Mouse (Mus musculus) frontal cortex, postnatal 10 days (tissue): ENCODE measurements around the gene Dyrk1b.
A peak's percentile ranks its signal among the peaks of the same experiment; 100 is the strongest.
"Not testable (repeated sequence)": the region's sequence is repeated elsewhere in the genome, so short reads cannot be mapped to it uniquely, and the experiment has no call there.

Source experiments
- DNase-seq, 2 experiments: peaks; one replicate each; pipeline ENCODE4 v3.0.0; 2022; ENCODE audit warnings: low spot score in 2 of 2, mixed read lengths in 1 of 2

Gene Dyrk1b

DNA sequence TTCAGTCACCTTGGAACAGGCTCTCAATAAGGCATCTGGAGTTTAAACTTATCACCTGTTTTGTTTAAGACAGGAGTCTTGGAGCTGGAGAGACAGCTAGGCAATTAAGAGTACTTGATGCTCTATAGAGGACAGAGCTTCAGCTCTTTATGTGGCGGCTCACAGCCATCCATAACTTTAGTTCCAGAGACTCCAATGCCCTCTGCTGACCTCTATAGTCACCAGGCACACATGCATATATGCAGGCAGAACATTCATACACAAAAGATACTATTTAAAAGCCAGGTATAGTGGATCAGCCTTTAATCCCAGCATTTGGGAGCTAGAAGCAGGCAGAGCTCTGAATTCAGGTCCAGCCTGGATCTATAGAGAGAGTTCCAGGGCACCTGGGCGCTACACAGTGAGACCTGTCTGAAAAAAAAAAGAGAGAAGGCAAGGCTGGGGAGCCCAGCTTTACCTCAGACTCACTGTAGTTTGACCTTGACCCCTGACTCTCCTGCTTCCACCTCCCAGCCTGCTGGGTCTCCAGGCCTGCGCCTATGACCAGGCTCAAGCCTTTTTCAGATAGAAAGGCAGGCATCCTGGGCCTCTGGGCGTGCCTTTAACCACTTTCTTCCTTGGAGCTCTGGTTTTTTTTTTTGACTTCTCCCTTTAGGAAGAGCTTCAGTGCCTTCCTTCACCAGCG lies 16.3 kb downstream of the Dyrk1b start:
- DNase-seq = no peak

DNA sequence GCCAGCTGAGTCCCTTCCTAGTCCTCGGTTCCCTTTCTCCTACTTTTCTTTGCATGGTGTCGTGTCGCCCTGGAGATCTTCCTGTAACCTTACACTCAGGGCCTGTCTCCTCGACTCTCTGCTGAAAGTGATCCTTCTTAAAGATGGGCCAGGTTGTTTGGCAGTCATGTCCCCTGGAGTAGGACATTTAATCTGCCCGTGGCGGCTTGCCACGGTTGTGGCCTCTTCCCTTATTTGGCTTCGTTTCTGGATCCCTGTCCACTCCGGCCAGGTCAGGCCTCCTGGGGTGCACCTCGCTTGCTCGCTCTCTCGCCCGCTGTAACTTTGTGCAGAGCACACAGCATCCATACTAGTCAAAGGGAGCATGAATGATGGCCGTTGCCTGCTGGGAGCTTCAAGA lies 17.3 kb downstream of the Dyrk1b start:
- DNase-seq = no peak

DNA sequence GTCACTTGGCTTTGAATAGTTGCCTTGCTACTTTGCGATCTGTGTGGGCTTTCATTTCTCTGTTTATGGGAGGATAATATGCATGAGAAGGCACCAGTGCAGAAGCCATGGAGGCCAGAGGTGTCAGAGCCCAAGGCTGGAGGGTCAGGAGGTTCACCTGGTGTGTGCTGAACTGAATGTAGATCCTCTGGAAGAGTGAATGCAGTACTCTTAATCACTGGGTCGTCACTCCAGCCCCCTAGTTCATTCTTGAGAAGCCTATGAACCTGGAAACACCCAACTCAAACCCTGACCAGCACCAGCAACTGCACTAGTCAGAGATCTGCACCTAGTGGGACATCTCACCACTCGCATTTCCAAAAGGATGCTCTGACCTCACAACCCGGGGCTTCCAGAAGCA lies 19.8 kb downstream of the Dyrk1b start:
- no peak for DNase-seq

DNA sequence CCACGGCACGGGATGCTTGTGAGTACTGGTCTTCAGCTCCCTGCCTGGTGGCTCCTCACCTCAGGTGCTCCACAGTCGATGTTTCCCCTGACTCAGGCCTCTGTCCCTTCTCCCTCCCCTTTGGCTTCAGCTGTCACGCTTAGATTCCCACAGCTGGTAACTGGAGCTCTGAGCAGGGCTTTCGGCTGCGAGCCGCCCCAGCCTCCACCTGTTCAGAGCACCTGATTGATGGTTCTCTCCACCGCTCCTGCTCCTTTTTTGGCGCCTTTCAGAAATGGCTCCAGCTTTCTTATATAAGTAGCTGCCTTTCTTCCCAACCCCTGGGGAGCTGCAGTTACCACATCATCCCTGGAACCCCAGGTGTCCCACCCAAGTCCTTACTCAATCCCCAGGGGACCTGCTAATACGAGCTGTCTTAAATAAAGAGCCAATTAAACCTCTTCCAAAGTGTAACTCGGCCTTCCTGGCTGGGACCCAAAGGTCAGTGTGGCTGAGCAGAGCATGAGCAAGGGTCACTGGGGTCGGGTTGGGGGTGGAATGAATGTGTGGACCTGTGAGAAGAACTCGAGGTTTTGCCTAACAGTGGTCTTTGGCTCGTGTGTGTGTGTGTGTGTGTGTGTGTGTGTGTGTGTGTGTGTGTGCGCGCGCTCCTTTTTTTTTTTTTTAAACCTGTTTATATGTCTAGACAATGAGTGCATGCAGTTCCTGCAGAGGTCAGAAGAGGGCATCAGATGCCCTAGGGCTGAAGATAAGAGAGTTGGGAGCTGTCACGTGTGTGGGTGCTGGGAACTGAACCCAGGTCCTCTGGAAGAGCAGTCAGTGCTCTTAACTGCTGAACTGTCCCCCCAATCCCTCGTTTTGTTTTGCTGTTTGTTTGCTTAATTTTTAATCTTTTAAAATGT lies 24.2 kb downstream of the Dyrk1b start:
- no peak for DNase-seq

DNA sequence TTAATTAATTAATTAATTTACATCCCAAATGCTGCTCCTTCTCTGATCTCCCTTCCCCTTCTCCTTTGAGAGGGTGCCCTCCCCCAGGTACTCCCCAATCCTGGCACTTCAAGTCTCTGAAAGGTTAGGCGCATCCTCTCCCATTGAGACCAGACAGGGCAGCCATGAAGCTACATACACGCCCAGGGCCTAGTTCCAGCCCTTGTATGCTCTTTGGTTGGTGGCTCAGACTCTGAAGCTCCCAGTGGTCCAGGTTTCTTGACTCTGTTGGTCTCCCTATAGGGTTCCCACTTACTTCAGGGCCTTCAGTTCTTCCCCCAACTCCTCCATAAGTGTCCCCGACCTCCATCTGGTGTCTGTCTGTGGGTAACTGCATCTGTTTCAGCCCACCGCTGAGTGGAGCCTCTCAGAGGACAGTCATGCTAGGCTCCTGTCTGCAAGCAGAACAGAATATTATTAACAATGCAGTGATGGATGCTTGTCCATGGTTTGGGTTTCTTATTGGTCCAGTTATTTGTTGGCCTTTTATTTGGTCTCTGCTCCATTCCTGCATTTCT lies 26.9 kb downstream of the Dyrk1b start:
- no peak for DNase-seq

DNA sequence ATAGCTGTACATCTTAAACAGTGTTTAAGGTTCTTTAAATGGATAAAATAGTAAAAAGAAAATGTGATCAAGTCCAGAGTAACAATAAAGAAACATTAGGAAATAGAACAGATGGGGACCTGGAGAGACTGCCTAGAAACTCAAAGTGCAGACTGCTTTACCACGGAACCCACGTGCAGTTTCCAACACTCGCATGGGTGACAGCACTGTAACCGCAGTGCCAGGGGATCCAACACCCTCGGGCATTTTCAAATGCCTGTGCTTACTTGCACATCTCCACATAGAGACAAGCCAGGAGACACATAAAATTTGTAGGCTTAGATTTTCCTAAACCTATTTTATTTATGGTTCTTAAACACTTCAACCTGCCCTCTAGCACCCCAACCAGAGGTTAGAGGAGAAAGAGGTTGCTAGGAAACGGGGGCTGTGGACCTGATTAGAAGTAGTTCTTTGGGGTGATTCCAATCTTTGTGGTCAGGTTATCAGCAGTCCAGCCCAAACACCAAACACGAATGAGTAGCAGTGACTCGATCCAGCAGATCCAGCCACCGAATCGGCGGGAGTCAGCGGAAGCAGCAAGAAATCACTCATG lies 29.2 kb downstream of the Dyrk1b start:
- no peak for DNase-seq

DNA sequence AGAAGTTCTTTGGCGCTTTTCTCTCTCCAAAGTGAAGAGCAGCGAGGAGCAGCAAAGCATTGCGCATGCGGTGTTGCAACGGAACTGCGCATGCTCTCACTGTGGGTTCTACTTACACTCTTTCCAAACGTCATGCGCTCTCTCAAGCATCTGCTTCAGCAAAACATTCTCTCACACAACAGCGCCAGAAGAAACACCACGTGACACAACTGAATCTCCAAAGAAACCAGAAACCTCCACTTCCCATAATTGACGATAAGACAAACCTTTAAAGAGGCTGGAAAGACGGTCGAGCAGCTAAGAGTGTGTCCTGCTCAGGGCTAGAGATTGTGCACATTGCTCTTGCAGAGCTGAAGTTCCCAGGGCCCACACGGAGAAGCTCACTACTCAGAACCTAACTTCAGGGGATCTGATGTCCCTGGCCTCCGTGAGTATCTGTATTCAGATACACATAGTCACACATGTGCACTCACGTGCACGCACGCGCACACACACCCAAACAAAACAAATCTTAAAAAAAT lies 29.8 kb downstream of the Dyrk1b start:
- DNase-seq = peak in 1 of 2 experiments; percentile 53

DNA sequence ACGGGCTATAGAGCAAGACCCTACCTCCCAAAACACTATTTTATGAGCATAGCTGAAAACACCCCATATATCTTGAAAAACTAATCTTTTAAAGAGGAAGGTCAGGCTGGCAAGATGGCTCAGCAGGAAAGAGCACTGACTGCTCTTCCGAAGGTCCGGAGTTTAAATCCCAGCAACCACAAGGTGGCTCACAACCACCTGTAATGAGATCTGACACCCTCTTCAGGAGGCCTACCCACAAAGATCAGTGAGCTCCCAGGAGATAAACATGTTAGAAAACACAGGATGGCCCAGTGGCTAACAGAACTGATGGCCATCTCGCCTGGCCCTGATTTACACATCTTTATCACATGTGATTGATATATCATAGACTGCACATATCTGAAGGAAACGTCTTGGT lies 31.5 kb downstream of the Dyrk1b start:
- DNase-seq = no peak

DNA sequence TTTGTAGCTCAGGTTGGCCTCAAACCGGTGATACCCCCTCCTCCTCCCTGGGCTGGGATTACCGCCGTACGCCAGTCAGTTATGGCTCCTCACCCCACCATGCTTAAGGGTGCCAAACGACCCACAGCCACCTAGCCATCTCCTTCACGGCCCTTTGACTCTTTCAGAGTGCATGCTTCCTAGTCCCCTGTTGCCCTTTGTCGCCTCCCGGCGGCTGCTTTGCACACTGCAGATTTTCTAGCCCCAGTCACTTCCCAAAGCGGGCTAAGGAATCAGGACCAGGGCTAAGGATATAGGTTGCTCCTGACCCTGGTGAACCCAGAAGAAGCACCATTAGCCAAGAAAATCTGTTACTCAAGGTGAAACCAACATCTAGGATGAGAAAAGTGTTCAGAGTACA lies 34.9 kb downstream of the Dyrk1b start:
- DNase-seq = no peak

DNA sequence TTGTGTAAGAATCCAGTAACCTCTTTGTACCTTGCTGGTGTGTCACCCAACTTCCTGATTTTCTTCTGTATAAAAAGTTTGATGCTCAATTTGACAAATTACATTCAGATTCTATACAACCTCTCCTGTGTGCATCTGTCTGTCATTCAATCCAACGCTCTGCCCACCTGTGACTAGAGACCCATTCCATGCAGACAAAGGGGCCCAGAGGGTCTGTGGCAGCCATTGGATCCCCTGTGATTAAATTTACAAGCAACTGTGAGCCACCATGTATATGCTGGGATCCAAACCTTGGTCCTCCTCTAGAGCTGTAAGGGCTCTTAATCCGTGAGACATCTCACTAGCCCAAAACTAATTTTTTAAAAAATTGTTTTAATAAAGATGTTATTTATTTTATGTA lies 36.7 kb downstream of the Dyrk1b start:
- DNase-seq = not testable (repeated sequence)

DNA sequence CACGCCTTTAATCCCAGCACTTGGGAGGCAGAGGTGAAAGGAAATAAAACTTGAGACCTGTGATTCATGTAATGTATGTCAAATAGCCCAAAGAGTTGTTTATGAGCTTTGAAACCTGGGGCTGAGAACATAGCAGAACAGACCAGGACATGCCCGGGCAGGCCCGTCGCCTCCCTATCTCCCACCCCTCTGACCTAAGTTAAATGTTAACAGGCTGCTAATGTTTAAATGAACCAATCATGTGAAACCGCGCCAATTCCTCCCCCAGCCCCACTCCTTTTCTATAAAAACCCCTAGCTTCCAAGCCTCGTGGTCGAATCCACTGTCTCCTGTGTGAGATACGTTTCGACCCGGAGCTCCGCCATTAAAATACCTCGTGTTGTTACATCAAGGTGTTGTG lies 38.5 kb downstream of the Dyrk1b start:
- DNase-seq = not testable (repeated sequence)

DNA sequence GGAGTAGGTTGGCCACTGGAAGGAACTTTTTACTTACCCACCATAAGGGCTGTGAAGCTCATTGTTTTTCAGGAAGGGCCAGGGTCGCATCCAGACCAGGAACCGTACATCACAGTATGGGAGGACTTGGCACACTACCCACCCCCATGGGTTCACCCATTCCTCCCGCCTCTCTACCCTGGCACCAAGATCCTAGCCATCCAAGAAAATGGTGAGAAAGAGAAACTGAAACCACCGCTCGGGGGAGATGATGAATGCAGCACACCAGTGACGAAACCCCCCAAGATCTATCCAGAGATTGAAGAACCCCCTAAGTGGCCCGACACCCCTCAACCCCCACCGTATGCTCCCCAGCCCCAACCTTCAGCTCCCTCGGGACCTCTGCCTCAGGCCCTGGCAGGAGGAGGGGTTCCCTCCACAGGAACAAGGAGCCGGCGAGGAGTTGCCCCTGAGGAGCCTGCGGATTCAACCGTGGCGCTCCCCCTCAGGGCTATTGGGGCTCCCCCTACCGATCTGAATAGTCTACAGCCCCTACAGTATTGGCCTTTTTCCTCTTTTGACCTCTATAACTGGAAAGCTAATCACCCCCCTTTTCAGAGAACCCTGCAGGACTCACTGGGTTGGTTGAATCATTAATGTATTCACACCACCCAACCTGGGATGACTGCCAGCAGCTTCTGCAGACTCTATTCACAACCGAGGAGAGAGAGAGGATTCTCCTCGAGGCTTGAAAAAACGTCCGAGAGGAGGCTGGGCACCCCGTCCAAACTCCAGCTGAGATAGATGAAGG lies 39.9 kb downstream of the Dyrk1b start:
- peak; percentile 59 to 64 for DNase-seq

DNA sequence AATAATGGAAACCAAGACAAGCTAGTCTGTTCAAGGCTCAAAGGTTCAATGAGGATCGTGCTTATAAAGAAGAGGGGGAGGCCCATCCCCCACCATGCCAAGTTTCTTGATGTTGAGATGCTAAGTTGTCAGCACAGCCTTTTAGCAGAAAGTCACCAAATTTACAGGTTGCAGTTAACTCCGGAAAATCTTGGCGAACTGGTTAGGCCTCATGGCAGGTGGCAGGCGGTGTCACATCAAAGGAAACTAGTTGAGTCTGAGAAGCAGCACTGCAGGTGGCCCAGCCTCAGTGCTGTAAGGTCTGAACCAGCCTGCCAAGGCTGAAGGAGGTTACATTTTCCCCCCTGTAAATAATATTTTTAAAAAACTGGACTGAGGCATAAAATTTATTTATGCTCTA lies 47.6 kb downstream of the Dyrk1b start:
- DNase-seq = not testable (repeated sequence)

DNA sequence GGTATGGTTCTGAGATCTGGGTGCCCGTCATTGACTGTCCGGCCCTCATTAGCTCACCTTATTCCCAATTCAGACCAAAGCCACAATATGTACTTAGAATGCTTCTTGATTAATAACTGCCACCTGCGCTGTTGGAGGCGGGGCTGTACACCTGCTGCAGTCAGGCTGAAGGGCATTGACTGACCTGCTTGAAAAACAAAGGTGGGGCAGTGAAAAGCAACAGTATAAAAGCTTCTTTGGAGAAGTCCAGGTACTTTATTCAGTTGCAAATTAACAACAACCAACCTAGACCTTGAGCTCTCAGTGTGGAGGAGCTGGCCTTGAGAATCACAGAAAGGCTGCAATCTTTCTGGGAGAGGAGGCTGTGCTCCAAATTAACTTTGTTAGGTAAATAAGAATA lies 48.2 kb downstream of the Dyrk1b start:
- DNase-seq = not testable (repeated sequence)
